Mouse (Mus musculus) lung, postnatal 36 days (tissue): ENCODE data around the gene Dao.

Experiments used
- DNase-seq: peaks from one replicate; pipeline ENCODE4 v3.0.0; 2022; ENCODE audit warnings: mixed read lengths

The Dao gene

DNA sequence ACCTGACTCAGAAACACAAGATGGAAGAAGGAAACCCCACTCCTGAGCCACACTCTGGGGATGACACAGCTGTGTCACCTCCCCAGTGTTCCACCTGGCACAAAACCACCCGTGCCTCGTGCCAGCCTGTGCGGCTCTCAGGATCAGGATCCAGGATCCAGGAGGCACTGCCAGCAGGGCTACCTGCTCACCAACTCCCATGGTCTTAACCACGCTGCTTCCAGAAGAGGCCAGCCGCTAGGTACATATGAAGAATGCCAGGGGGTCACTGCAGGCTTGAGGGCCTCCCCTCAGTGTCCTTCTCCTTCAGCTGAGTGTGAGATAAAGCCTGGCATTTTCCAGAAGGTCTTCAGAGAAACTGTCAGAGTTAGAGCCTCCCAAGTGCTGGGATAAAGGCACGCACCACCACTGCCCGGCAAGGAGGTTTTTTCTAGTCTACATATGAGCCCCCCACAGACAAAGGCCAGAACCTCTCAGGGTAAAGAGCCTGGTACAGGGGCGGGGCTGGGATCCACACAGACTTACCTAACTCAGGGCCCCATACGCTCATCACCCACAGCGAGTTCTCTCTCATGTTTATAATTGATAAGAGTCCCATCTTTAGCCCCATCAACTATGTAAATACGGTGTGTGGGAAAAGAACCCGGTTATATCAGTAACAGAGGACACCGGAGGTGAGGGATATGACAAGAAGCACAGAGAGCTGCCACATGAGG is 19.3 kb upstream of the Dao start:
- DNase-seq: no peak

DNA sequence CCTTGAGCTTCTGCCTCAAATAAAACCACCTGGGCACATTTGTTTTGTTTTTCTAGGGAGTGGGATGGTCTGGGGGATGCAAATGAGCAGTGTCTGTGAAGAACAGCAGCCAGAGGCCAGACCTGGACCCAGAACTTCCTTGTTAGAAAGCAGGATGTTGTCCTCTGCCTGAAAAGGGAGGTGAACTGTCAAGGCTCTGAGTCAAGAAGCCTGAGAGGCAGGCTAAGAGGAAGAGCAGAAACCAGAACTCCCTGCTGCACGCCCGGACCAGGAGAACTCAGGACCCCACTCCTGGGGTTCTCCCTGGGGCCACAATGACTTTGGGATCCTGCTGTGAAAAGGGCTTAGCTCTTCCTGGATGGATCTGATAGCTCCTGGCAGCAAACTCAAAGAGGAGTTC is 17.8 kb upstream of the Dao start:
- no peak for DNase-seq

DNA sequence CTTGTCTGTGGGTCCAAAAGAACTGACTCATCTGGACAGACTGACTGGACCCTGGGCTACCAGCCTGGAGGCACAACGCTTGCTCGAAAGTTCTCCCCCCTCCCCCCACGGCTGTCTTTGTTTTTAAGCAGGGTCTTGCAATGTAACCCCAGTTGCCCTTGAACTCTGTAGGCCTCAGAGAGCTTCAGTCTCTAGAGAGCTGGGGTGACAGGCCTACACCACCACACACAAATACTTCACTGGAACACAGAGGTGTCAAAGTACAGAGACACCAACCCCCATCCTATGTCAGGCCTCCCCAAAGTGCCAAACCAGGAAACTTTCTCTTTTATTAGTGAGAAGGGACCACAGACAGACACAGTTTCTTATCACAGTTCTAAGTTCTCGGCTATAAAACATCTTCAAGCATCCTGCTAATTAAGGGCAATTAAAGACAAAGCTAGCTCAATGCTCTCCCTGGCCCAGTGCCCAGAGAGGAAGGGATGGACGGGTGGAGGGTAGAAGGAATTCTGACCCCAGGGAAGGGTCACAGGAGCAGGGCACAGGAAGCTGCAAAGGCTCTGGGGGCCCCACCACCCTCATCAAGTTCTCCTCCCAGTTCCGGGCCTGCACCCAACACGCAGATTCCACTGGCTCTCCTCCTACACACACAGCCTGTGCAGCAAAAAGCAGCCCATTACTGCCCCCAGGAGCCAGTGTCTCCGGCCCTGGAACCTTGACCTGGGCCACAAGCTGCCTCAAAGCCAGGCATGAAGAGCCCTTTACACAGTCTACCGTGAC is 17.1 kb upstream of the Dao start:
- peak; percentile 70 for DNase-seq

DNA sequence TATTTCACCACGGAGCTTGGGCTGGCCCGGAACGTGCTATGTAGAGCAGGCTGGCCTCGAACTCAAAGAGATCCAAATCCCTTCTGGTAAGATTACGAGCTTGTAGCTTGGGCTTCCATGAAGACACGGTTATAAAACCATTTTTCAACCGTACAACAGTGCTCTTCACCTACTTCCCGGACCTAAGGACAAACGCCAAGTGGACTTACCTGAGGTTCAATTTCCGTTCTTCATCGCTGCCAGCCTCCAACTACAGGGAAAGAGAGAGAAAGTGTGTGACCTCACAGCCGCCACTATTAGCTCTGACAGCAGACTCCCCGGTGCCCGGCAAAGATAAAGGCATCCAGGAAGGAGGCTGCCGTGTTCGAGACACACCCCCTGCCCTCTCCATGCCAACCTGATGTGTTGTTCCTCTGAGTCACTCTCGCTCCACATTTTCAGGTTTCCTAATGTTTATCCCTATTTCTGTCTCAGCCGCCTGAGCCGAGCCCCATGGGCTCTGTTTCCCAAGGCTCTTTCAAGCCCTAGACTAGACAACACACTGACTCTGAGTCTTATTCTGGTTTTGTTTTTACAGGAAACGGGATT is 14.0 kb upstream of the Dao start:
- peak; percentile 63 for DNase-seq

DNA sequence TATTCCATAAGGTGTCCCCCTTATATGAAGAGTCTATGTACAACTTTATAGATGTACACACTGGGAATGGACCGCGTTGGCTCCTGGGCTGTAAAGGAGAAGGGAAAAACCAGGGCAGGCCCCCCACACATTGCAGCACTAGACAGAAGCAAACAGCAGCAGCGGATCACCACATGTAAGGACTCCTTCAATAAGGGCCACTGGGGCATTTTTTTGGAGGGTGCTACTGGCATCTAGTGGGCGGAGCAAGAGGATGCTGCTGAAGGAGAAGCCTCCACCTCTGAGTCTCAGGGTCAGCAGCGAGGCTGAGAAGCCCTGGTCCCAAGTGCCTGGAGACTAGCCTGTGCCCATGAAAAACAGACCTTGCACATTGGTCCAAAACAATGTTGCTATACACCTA is 12.9 kb upstream of the Dao start:
- no peak for DNase-seq

DNA sequence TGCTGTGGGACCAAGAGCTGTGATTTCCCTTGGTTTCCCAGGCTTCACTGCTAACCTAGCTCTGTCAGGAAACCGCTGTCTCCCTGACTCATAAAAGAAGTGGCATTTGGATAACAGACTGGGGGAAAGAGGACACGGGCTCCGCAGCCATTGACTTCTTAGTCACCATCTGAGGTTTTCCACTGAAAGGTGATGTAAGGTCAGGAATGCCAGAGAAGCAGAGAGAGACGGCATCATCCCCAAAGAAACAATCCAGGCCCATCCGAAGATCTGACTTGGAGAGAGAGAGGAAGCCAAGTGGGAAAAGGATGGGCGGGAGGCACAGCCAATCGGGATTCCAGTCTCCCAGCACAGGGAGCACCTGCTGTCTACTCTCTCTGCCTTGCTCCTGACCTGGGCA is 12.4 kb upstream of the Dao start:
- no peak for DNase-seq

DNA sequence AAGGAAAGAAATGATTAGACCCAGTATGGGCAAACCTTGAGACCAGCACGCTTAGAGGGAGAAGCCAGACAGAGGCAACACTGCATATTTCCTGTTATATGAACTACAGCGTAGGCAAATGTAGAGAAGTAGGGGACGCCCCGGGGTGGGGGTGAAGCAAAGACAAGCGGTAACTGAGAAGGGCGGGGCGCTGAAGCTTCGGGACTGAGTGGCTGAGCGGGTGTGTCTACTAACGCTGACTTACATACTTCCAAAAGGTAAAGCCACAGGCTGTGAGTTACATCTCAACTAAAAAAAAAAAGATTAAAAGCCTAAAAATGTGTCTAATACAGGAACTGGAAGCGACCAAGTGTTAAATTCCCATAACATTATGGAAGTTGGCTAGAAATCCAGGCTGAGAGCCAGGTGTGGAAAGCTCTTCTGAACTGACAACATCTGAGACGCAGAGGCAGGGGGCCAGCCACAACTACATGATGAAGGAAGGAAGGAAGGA is 11.1 kb upstream of the Dao start:
- peak; percentile 91 for DNase-seq

DNA sequence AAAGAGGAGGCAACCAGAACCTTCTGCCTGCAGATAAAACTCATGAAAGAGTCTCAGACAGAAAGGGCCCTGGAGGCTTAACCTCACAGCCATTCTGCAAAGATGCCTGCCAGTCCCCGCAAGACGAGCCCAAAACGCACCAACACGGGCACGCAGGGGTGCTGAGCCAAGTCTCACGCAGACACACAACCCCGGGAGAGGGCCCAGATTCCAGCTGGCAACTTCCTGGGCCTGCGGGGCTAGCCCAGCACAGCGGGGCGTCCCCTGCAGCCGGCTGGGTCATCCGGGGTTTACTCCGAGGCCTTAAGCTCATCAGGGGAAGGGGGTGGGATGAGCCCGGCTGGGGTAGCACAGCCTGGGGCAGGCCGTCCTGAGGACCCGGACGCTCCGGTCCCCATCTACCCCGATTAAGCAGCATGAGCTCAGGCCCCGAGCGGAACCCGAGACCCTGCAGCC is 10.4 kb upstream of the Dao start:
- DNase-seq: peak; percentile 44

DNA sequence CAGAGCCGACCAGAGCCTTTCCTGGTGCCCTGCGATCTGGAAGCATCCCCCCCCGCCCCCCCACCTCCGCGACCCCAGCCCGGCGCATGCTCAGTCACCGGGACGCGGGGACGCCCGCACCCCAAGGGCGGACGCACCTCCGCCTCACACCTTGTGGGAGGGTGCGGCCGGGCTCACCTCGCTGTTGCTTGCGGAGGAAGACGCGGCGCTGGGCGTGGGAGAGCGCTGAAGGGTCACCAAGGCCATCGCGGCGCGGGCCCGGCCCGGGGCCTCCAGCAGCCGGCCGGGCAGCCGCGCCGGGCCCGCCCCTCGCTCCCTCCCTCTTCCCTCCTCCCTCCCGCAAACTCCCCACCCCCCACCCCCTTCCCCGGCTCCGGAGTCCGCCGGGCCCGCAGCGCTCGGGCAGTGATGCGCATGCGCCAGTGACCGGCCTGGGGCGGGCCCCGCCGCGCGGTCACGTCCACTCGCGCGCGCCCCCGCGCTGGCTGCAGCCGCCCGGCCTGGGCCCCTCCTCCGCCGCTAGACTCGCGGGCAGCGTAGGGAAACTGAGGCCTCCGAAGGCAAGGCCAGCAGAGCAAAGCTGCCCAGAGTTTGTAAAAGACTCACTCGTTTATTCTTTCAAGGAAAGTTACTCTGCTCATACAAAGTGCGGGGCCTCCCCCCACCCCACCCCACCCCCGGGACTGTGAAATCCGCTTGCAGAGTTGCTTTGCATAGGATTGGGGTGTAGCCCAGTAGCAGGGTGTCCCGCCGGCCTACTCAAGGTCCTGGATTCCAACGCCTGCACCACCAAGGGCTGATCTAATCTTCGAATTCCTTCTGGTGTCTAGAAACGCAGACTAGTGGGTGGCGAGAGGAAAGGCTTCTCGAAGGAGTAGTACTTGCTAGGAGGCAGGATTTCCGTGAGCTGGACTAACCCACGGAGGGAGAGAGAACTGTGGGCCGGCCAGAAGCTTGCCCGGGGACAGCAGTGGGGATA is 9.7 kb upstream of the Dao start, which contains the start of gene Ssh1:
Ssh1 (minus strand) TSS at position 408 of the 979 bp plus-strand sequence.
- DNase-seq: peak; percentile 88

DNA sequence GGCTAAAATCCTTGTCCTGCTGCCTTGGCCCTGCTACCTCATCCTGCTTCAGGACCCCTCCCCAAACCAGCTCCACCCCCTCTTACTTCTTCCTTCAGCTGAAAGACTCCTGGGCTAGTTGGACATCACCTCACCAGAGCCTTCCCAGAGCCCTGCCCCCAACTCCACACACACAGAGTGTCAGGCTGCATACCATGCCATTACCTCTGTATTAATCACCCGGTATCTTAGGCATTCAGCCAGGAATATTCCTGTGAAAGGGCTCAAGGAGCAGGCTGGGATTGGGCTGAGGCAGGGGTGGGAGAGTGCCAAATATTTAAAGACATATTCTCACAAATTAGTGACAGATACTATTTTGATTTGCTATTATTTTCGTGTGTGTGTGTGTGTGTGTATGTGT is 7.0 kb upstream of the Dao start:
- DNase-seq: peak; percentile 31

DNA sequence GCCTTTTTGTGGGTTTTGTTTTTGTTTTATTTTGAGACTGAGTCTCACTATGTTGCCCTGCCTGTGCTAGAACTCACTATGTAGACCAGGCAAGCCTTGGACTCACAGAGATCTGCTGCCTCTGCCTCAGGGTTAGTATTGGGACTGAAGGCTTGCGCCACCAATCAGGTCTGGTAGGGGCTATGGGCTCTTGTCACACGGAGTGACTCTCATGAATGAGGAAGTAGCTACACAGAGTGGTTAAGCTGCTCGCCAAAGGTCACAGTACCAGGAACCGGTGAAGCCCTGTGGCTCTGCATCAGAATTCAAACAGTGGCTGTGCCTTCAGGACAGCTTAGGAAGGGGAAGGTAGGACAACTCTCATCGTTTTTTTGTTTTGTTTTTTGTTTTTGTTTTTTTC is 4.1 kb upstream of the Dao start:
- peak; percentile 79 for DNase-seq

DNA sequence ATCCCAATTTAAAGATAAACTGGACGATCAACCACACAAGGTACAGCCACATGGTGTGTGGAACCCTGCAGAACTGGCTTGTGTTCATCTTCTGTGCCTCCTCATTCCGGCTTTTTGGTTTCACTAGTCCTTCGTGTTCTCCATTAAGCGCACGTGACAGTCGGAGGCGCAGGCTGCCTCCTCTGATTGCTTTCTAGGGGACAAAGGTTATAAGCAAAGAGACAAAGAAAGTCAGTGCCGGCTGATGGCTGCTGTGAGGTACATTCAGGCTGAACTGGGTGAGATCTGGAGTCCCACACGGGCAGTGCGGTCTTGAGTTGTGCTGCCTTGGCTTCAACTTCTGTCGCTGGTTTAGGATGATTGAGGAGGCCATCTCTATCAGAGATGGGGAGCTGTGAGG is 1.1 kb downstream of the Dao start:
- DNase-seq: no peak

DNA sequence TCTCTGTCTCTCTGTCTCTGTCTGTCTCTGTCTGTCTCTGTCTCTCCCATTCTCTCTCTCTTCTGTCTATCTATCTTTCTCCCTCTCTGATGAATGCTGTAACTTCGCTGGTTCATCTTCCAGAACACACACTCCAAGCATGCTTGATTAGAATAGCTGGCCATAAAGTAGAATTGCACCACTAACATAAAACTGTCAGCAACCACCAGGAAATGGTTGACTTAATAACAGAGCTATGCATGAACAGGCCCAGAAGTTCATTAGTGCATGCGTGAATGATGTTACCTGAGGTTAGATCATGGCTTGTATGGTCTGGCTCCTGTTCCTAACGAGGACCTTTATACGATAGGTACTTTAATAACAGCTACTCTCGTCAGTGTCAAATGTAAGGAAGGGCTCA is 1.6 kb downstream of the Dao start:
- no peak for DNase-seq

DNA sequence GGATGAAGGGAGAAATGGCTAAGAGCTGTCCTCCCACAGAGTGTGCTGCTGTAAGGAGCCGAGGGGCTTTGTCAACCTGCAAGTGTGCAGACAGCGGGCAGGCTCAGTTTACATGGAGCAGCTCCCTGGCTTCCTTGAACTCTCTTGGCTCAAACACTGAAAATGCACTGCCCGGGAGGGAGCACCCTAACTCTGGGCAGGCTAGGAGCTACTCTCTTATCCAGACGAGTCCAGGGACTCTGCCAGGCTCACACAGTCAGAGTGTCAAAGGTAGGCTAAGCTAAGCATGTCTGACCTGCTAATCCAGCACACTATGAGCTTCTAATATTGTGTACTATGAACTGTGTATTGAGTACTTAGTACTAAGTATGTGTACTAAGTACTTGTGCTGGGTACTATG is 3.5 kb downstream of the Dao start:
- no peak for DNase-seq

DNA sequence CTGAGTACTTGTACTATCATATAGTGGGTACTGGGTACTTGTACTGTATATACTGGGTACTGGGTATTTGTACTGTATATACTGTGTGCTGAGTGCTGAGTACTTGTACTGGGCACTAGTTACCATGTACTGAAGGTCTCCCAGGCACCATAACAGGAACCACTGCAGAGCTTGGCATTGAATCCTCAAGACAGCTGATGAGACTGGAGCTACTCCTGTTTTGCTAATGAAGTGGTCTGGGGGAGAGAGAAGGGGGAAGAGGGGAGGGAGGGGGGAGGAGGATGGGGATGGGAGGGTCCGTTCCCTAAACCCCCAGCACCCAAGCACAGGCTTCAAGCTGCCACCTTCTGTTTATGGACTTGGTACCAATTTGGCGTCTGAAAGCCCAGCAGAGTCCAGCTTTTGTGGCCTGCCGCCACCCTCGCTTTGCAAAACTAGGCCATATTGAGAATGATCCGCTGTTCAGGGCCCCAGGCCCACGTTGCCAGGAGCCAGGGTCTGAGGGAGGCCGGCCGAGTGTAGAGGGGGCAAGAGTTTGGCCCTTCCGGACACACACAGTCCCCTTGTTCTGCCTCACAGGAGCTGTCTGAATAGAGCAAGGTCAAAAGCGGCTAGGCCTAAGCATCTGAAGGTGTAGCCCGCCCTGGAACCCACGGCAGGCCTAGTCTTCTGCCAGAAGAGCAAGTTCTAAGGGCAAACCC is 4.4 kb downstream of the Dao start:
- no peak for DNase-seq

DNA sequence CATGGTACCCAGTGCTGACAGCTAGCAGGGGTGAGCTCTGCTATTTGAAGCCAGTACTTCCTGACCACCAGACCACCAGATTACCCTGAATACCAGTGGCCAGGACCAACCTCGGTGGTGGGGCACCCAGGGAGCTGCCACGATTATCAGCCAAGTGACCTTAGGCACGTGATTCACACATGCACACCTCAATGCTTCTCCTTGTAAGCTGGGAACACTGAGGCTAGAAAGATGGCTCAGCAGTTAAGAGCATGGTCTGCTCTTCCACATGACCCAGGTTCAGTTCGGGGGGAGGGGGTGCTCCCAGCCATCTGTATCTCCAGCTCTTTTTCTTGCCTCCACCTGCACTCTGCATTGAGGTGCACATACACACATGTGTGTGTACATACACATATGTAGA is 5.5 kb downstream of the Dao start:
- no peak for DNase-seq

DNA sequence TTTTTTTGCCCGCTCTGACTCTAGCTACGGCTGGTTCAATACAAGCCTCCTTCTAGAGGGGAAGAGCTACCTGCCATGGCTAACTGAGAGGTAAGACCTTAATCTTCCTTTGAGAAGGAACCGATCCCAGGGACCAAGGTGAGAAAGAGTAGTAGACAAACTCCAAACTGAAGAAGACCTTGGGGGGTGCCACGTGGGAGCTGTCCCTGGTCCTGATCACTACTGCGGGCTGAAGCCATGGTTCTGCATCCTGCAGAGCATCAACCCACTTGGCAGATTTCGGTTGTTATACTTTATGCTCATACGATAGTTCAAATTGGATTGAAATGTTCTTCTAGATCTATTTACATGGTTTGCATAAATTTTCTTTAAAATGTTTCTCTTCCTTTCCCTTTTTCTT is 11.6 kb downstream of the Dao start:
- DNase-seq: no peak

DNA sequence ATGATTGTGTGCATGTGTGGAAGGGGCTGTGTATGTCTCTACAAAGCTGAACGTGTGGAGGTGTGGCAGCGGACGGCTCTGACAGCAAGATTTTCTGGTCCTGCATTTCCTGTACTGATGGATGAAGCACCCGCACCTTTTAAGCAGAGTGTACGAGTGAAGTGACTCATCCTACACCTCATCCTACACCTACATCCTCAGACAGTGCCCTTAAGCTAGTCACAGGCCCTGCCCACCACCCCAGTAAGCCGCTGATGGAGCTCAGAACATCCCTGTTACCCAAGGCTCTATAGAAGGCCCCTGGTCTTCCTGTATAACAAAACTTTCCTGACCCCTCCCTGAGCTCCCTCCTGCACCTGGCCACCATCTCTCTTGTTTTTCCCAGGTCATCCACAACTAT is 20.9 kb downstream of the Dao start:
- no peak for DNase-seq

DNA sequence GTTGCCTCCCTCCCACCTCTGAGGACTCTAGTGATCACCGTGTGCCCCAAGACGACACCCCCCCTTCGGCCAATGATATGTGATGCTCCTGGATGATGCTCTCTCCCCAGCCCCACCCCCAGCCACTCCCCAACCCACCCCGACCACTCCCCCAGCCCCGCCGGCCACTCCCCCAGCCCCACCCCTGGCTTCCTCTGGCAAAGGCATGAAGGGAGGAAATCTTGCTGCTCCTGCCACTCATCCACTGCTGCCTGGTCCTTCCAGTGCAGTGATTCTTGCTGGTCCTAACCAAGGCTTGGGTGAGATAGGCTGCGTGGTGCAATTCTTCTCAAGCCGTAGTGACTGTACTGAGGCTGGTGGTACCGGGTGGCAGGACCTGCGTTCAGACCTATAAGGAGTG is 21.4 kb downstream of the Dao start:
- no peak for DNase-seq

DNA sequence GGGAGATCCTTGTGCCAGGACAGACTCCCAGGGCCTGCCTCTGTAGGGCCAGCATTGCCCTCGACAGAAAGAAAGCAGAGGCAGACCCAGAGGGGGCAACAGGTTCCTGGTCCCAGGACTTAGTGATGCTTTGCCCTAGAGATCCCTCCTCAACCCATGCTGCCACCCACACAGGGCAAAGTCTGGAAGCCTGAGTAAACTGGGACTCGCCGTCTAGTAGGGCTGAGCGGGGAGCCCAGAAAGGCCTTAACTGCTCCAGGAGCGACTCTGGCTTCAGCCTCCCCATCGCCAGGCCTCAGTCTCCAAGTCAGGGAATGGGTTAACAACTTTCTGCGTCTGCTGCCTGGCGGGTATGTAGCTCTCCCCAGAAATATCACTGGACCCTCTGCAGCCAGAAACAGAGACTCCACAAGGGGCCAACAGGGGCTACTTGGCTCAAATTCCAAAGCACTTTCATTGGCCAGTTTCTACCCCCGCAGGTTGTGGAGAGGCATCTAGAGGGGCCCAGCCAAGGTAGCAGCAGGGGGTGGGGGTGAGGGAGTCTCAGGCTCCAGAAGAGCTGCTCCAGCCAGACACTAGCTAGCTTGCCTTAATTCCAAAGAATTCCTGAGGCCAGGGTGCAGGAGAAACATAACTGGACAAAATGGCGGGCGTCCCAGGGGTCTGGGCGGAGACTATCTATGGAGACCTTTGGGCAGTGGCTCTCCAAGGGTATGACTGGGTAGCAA is 23.9 kb downstream of the Dao start:
- no peak for DNase-seq

DNA sequence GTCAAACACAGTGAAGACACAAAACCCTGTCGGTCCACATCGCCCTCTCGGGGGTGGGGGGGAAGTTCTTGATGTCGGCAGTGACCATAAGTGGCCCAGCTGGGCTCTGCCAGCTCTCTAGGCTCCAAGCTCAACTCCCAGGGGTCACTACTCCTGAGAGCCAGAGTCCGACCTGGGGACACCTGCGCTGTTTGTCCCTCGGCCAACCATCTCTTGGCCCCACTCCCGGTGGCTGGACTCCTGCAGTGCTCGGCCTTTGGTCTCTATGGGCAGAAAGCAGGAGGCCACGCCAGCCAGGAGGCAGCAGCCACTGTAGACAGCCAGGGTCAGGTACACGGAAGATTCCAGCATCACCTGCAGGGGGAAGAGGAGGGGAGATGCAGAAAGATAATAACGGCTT is 24.6 kb downstream of the Dao start:
- no peak for DNase-seq
